Comparison of ENCODE assay signal across 8 mouse cellular contexts in genomic region chr11:77783211-77783746, GRCm38 (mm10). TPM values are rescaled to one million over a fixed set of nuclear protein-coding genes. Genes with fewer than 3 reads are reported as not detected.
DNase-seq lines count a peak whose midpoint lies in the region; ATAC-seq and TF ChIP-seq lines count a peak whose summit lies in the region.

No protein-coding gene starts in this region.

- no peaks in the 10 kb centered on the region for H3K27me3 ChIP-seq in kidney, embryonic 15.5 days

- TF ChIP-seq POLR2A in embryonic fibroblast, embryonic 13.5 days (IDR thresholded peaks at IDR 0.05; ENCODE audit: low read depth, low read length), result no peak

- 68% methylated on average over 10 of the region's 10 CpGs for WGBS in kidney, embryonic 15.5 days
- 72% methylated on average over 9 of the region's 10 CpGs for WGBS in macrophage (ENCODE audit: missing documents)

- H3K9me3 ChIP-seq in kidney, embryonic 15.5 days (replicated peaks), result no peaks in the 10 kb centered on the region

- H3K4me2 ChIP-seq in kidney, embryonic 15.5 days, result peak overlapping the region; percentile 2; the same call in 1 of the 2 replicates

- no peaks in the 10 kb centered on the region; the same call in 1 of the 2 replicates for H3K79me2 ChIP-seq in macrophage (ENCODE audit: inconsistent target)

- no peak overlapping the region for H3K4me3 ChIP-seq in embryonic fibroblast, embryonic 13.5 days (ENCODE audit: insufficient read depth, low read length)
- H3K4me3 ChIP-seq in kidney, embryonic 15.5 days (replicated peaks), result no peak overlapping the region
- no peak overlapping the region for H3K4me3 ChIP-seq in macrophage (ENCODE audit: inconsistent target)

- no peak for TF ChIP-seq CTCF in embryonic fibroblast, embryonic 13.5 days (IDR thresholded peaks at IDR 0.05; ENCODE audit: borderline replicate concordance, insufficient read depth, low read length)

- peak; percentile 12; the same call in 1 of the 2 replicates for ATAC-seq in kidney, embryonic 15.5 days (replicated peaks; ENCODE audit: low FRiP score)

- H3K9ac ChIP-seq in kidney, embryonic 15.5 days, result 0 out of 2 replicates have a peak overlapping the region, but pooled peaks have one; percentile 15

- peak overlapping the region; percentile 57 for H3K27ac ChIP-seq in embryonic fibroblast, embryonic 13.5 days (ENCODE audit: insufficient read depth, low read length)
- H3K27ac ChIP-seq in kidney, embryonic 15.5 days, result peak overlapping the region; percentile 94
- H3K27ac ChIP-seq in macrophage, result peak overlapping the region; percentile 97

- peaks cover 36% of the 10 kb centered on the region for H3K4me1 ChIP-seq in embryonic fibroblast, embryonic 13.5 days (ENCODE audit: control insufficient read depth, insufficient read depth, low read length)
- peaks cover 63% of the 10 kb centered on the region for H3K4me1 ChIP-seq in kidney, embryonic 15.5 days

- peaks cover 8% of the 10 kb centered on the region; the same call in 1 of the 2 replicates for H3K36me3 ChIP-seq in kidney, embryonic 15.5 days
- H3K36me3 ChIP-seq in macrophage (ENCODE audit: inconsistent target), result no peaks in the 10 kb centered on the region

- peak; percentile 51 to 67 for DNase-seq in lung, adult 18-20 months
- no peak for DNase-seq in lung, postnatal 25 days (ENCODE audit: low spot score)
- DNase-seq in right cerebral cortex, postnatal 25 days, result no peak
- DNase-seq in spleen, adult 12 weeks (ENCODE audit: low spot score), result no peak
- no peak for DNase-seq in cerebellum, postnatal 36 days

RNA-seq across cellular contexts. Expression of gene Gm10277, which starts 4.3 kb away (rescaled TPM):
- not detected in 2 replicates for polyA plus RNA-seq in embryonic fibroblast, embryonic 13.5 days (2011; ENCODE audit: insufficient read length, low read depth, missing spikeins)
- polyA plus RNA-seq in kidney, embryonic 15.5 days (2015; fragmentation: Nextera tagmentation; extraction: Ambion mirVana), result 1.5 and 2.3 TPM in 2 replicates
- under 1 TPM in 7 of 26 experiments, not detected in 19; 0.30 to 0.69 (median 0.38) TPM for total RNA-seq in macrophage (2018; cell fraction: chromatin; rRNA removed)
- total RNA-seq in macrophage (2018; cell fraction: cytosol; rRNA removed), result under 1 TPM in 4 of 26 experiments, not detected in 22; 0.04 to 0.10 (median 0.08) TPM
- total RNA-seq in macrophage (2018; cell fraction: nucleus; rRNA removed), result under 1 TPM in 12 of 26 experiments, not detected in 14; 0.21 to 0.88 (median 0.35) TPM
- not detected in 3 replicates for polyA plus RNA-seq in macrophage (2018)

RNA-seq across cellular contexts. Expression of gene Myo18a, which starts 20.2 kb away (rescaled TPM):
- 16.2 and 20.1 TPM in 2 replicates for polyA plus RNA-seq in embryonic fibroblast, embryonic 13.5 days (2011; ENCODE audit: insufficient read length, low read depth, missing spikeins)
- polyA plus RNA-seq in kidney, embryonic 15.5 days (2015; fragmentation: Nextera tagmentation; extraction: Ambion mirVana), result 30.4 and 31.8 TPM in 2 replicates
- total RNA-seq in macrophage (2018; cell fraction: chromatin; rRNA removed), result 100 to 1,000 TPM in 18 of 26 experiments, 10 to 100 TPM in 8; 25.1 to 392 (median 177) TPM
- total RNA-seq in macrophage (2018; cell fraction: cytosol; rRNA removed), result 10 to 100 TPM; 38.1 to 81.0 (median 62.6) TPM
- total RNA-seq in macrophage (2018; cell fraction: nucleus; rRNA removed), result 100 to 1,000 TPM in 8 of 26 experiments, 10 to 100 TPM in 18; 21.5 to 128 (median 79.3) TPM
- polyA plus RNA-seq in macrophage (2018), result 37.1 to 91.1 TPM (median 40.6 TPM) in 3 replicates

RNA-seq across cellular contexts. Expression of gene Cryba1, which starts 58.2 kb away (rescaled TPM):
- not detected in 2 replicates for polyA plus RNA-seq in embryonic fibroblast, embryonic 13.5 days (2011; ENCODE audit: insufficient read length, low read depth, missing spikeins)
- not detected in 2 replicates for polyA plus RNA-seq in kidney, embryonic 15.5 days (2015; fragmentation: Nextera tagmentation; extraction: Ambion mirVana)
- not detected for total RNA-seq in macrophage (2018; cell fraction: chromatin; rRNA removed)
- total RNA-seq in macrophage (2018; cell fraction: cytosol; rRNA removed), result not detected
- total RNA-seq in macrophage (2018; cell fraction: nucleus; rRNA removed), result not detected
- polyA plus RNA-seq in macrophage (2018), result not detected in 3 replicates

Comparison
In these comparisons a context has a peak if more than half of its experiments do, and no peak if none do; other contexts are left out.
1. DNase-seq: peak in lung, adult 18-20 months (2 of 2); none in lung, postnatal 25 days (single experiment), right cerebral cortex, postnatal 25 days (single experiment), spleen, adult 12 weeks (single experiment) and cerebellum, postnatal 36 days (0 of 2).
2. Peak in every context shown above with its lines, with median percentiles within 50 percentile points of each other: H3K27ac ChIP-seq.